Mouse (Mus musculus): ENCODE results near the gene Rnaset2b. TPM values are rescaled to one million over a fixed set of nuclear protein-coding genes. Genes with fewer than 3 reads are reported as not detected.
"Not testable (repeated sequence)": the region's sequence is repeated elsewhere in the genome, so short reads cannot be mapped to it uniquely, and the experiment has no call there.

Rnaset2b gene
- 93.9 and 108 TPM in 2 replicates for polyA plus RNA-seq (2012; rRNA removed)

- H3K4me3 ChIP-seq (ENCODE audit: insufficient read depth, low read length); H3K4me1 ChIP-seq (ENCODE audit: control insufficient read depth, insufficient read depth, low read length); H3K27ac ChIP-seq (ENCODE audit: insufficient read depth, low read length): not testable (repeated sequence)
Observed at GRCm38 (mm10) chr17:6970334-6970733, at the start of gene Rnaset2b. Gene Rnaset2b, plus strand, starts transcription at chr17:6970634.

GRCm38 (mm10) chr17:6931625-6932024 is 38.8 kb upstream of the Rnaset2b start:
- H3K27ac ChIP-seq (ENCODE audit: insufficient read depth, low read length); H3K4me3 ChIP-seq (ENCODE audit: insufficient read depth, low read length); H3K4me1 ChIP-seq (ENCODE audit: control insufficient read depth, insufficient read depth, low read length): not testable (repeated sequence)

GRCm38 (mm10) chr17:6942560-6942959 is 27.9 kb upstream of the Rnaset2b start:
- H3K27ac ChIP-seq (ENCODE audit: insufficient read depth, low read length); H3K4me1 ChIP-seq (ENCODE audit: control insufficient read depth, insufficient read depth, low read length); H3K4me3 ChIP-seq (ENCODE audit: insufficient read depth, low read length): not testable (repeated sequence)

- H3K4me3 ChIP-seq (ENCODE audit: insufficient read depth, low read length) = peak overlapping the region; percentile 67
- not testable (repeated sequence) for H3K27ac ChIP-seq (ENCODE audit: insufficient read depth, low read length); H3K4me1 ChIP-seq (ENCODE audit: control insufficient read depth, insufficient read depth, low read length)
Observed at GRCm38 (mm10) chr17:6947637-6947983, 22.8 kb upstream of the Rnaset2b start.

GRCm38 (mm10) chr17:6947984-6948768 is 22.3 kb upstream of the Rnaset2b start, which contains the start of gene Rsph3b:
Gene Rsph3b, minus strand, starts transcription at chr17:6948682.
- 0 out of 2 replicates have a peak, but pooled peaks have one; percentile 15 for TF ChIP-seq POLR2A (IDR thresholded peaks at IDR 0.05; ENCODE audit: extremely low read depth, insufficient read depth, low read length)
- peak within 1 kb of the TSS; percentile 61 for H3K27ac ChIP-seq (ENCODE audit: insufficient read depth, low read length)
- H3K4me3 ChIP-seq (ENCODE audit: insufficient read depth, low read length) = peak within 1 kb of the TSS; percentile 67
- not testable (repeated sequence) for H3K4me1 ChIP-seq (ENCODE audit: control insufficient read depth, insufficient read depth, low read length)

- peak overlapping the region; percentile 67; the same call in 1 of the 2 replicates for H3K4me3 ChIP-seq (ENCODE audit: insufficient read depth, low read length)
- H3K27ac ChIP-seq (ENCODE audit: insufficient read depth, low read length) = peak overlapping the region; percentile 61; the same call in 1 of the 2 replicates
Observed at GRCm38 (mm10) chr17:6948769-6949228, 21.6 kb upstream of the Rnaset2b start.

GRCm38 (mm10) chr17:6958881-6959280 is 11.6 kb upstream of the Rnaset2b start:
- not testable (repeated sequence) for H3K4me1 ChIP-seq (ENCODE audit: control insufficient read depth, insufficient read depth, low read length); H3K4me3 ChIP-seq (ENCODE audit: insufficient read depth, low read length); H3K27ac ChIP-seq (ENCODE audit: insufficient read depth, low read length)

More at GRCm38 (mm10) chr17:6948769-6949228, 21.6 kb upstream of the Rnaset2b start:
- not testable (repeated sequence) for H3K4me1 ChIP-seq (ENCODE audit: control insufficient read depth, insufficient read depth, low read length)

- not testable (repeated sequence) for H3K27ac ChIP-seq (ENCODE audit: insufficient read depth, low read length); H3K4me3 ChIP-seq (ENCODE audit: insufficient read depth, low read length); H3K4me1 ChIP-seq (ENCODE audit: control insufficient read depth, insufficient read depth, low read length)
Observed at GRCm38 (mm10) chr17:6959543-6960259, 10.7 kb upstream of the Rnaset2b start.

GRCm38 (mm10) chr17:6960349-6960748 is 10.1 kb upstream of the Rnaset2b start:
- H3K27ac ChIP-seq (ENCODE audit: insufficient read depth, low read length); H3K4me1 ChIP-seq (ENCODE audit: control insufficient read depth, insufficient read depth, low read length): not testable (repeated sequence)
- peak overlapping the region; percentile 31; the same call in 1 of the 2 replicates for H3K4me3 ChIP-seq (ENCODE audit: insufficient read depth, low read length)

GRCm38 (mm10) chr17:6960776-6961175 is 9.7 kb upstream of the Rnaset2b start, which contains the start of gene Tagap1:
Gene Tagap1, minus strand, starts transcription at chr17:6961156.
- not testable (repeated sequence) for H3K27ac ChIP-seq (ENCODE audit: insufficient read depth, low read length); H3K4me1 ChIP-seq (ENCODE audit: control insufficient read depth, insufficient read depth, low read length)
- H3K4me3 ChIP-seq (ENCODE audit: insufficient read depth, low read length) = peak within 1 kb of the TSS; percentile 64

- H3K27ac ChIP-seq (ENCODE audit: insufficient read depth, low read length); H3K4me1 ChIP-seq (ENCODE audit: control insufficient read depth, insufficient read depth, low read length): not testable (repeated sequence)
- peak overlapping the region; percentile 64 for H3K4me3 ChIP-seq (ENCODE audit: insufficient read depth, low read length)
Observed at GRCm38 (mm10) chr17:6961181-6962000, 9.0 kb upstream of the Rnaset2b start.

- not testable (repeated sequence) for H3K4me3 ChIP-seq (ENCODE audit: insufficient read depth, low read length); H3K27ac ChIP-seq (ENCODE audit: insufficient read depth, low read length)
Observed at GRCm38 (mm10) chr17:6962339-6962738, 8.1 kb upstream of the Rnaset2b start.

GRCm38 (mm10) chr17:6962936-6963335 is 7.5 kb upstream of the Rnaset2b start:
- not testable (repeated sequence) for H3K27ac ChIP-seq (ENCODE audit: insufficient read depth, low read length); H3K4me1 ChIP-seq (ENCODE audit: control insufficient read depth, insufficient read depth, low read length); H3K4me3 ChIP-seq (ENCODE audit: insufficient read depth, low read length)

More at GRCm38 (mm10) chr17:6962339-6962738, 8.1 kb upstream of the Rnaset2b start:
- not testable (repeated sequence) for H3K4me1 ChIP-seq (ENCODE audit: control insufficient read depth, insufficient read depth, low read length)

Measured in cortical plate, adult 2 months (tissue).